Mouse (Mus musculus) MEL (cell line): ENCODE results near the gene Itpripl2.

Experiments used
- CTCF ChIP-seq, 3 experiments: IDR thresholded peaks in 2 of 3; conservative IDR thresholded peaks in 1 of 3; 2 replicates each; pipeline ENCODE4 v1.5.1; 2011 to 2012; ENCODE audit warnings: low read length in 3 of 3, low read depth in 2 of 3, mild to moderate bottlenecking in 2 of 3, improper control_type of control experiment in 1 of 3, inconsistent platforms in 1 of 3, mixed read lengths in 1 of 3, moderate library complexity in 1 of 3; ENCODE audit not compliant: control insufficient read depth in 1 of 3, insufficient read depth in 1 of 3, poor library complexity in 1 of 3, severe bottlenecking in 1 of 3
- EP300 ChIP-seq, 2 experiments: IDR thresholded peaks; 2 replicates each; pipeline ENCODE4 v1.6.1; 2011; ENCODE audit warnings: improper control_type of control experiment in 2 of 2, low read length in 2 of 2, low read depth in 1 of 2, mild to moderate bottlenecking in 1 of 2
- POLR2A ChIP-seq, 2 experiments: IDR thresholded peaks; 2 replicates each; pipeline ENCODE4 v1.6.1; 2011 to 2012; ENCODE audit warnings: low read length in 2 of 2, mild to moderate bottlenecking in 2 of 2, control low read depth in 1 of 2, improper control_type of control experiment in 1 of 2, low read depth in 1 of 2, moderate library complexity in 1 of 2; ENCODE audit not compliant: control insufficient read depth in 1 of 2, insufficient read depth in 1 of 2, poor library complexity in 1 of 2

- TF ChIP-seq EP300 (IDR thresholded peaks at IDR 0.05; ENCODE audit: low read depth in 1 of 2, low read length in 2 of 2) (no peak), CTCF (IDR thresholded peaks at IDR 0.05 in 2 of 3, conservative IDR thresholded peaks at IDR 0.05 in 1 of 3; ENCODE audit: control insufficient read depth in 1 of 3, insufficient read depth in 1 of 3, low read depth in 2 of 3, low read length in 3 of 3, poor library complexity in 1 of 3, severe bottlenecking in 1 of 3) (no peak), POLR2A (IDR thresholded peaks at IDR 0.05; ENCODE audit: control insufficient read depth in 1 of 2, insufficient read depth in 1 of 2, low read depth in 1 of 2, low read length in 2 of 2, poor library complexity in 1 of 2) (no peak)
These were observed 27.3 kb downstream of the Itpripl2 start for GRCm38 (mm10) chr7:118464432-118464831.
